Mouse (Mus musculus): ENCODE results near the gene Arl4d. TPM values are rescaled to one million over a fixed set of nuclear protein-coding genes. Genes with fewer than 3 reads are reported as not detected.
"Not testable (repeated sequence)": the region's sequence is repeated elsewhere in the genome, so short reads cannot be mapped to it uniquely, and the experiment has no call there.

Gene Arl4d
- polyA plus RNA-seq, 1 experiment from 2014 or later = 29.5 TPM

GRCm38 (mm10) chr11:101626995-101627856 lies 38.1 kb upstream of the Arl4d start, which contains the start of gene Rdm1:
Rdm1 (plus strand) TSS chr11:101627195.
- Histone ChIP-seq H3K27ac (ENCODE audit: low read depth, low read length) (peak within 1 kb of the TSS; percentile 92), H3K9ac (ENCODE audit: low read length) (peak within 1 kb of the TSS; percentile 64), H3K27me3 (ENCODE audit: control insufficient read depth, insufficient read depth, low read length) (no peaks in the 10 kb centered on the region), H3K4me3 (ENCODE audit: low read depth, low read length) (peak within 1 kb of the TSS; percentile 48), H3K36me3 (ENCODE audit: control insufficient read depth, insufficient read depth, low read length) (no peaks in the 10 kb centered on the region), H3K4me1 (ENCODE audit: control insufficient read depth, insufficient read depth, low read length) (no peaks in the 10 kb centered on the region), H3K9me3 (ENCODE audit: control insufficient read depth, low read length) (no peaks in the 10 kb centered on the region), H3K4me2 (ENCODE audit: low read depth) (peak within 1 kb of the TSS; percentile 65)
- DNase-seq (ENCODE audit: low spot score) (peak; percentile 91), ATAC-seq (ENCODE audit: insufficient read depth, low FRiP score, low TSS enrichment) (peak; percentile 91)
- under 1% methylated on average over 32 of the region's 34 CpGs for WGBS

DNA sequence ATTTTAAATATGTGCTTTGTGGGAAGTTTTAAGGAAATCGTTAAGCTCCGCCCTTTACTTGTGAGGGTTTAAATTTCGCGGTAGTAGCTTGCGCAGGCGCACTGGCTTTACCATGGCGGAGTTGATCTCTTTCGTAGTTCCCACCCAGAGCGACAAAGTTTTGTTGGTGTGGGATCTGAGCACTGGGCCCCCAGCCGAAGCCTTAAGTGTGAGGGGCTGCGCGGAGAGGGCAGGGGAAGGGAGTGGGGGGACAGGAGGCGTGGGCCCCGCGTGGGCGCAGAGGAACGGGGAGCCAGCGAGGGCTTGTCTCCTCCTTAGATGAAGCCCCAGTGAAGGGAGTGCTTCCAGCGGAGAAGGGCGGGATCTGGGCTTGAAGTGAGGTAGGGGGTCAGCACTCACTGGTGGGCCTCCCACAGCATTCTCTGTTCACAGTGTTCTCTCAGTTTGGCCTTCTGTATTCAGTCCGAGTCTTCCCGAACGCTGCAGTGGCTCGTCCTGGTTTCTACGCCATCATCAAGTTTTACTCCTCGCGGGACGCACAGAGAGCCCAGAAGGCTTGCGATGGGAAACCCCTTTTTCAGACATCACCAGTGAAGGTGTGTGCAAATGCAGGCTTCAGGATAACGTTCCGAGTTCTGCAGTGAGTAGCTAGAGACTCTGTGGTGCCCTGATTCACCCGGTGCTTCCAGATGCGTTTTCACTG lies 37.3 kb upstream of the Arl4d start:
- Histone ChIP-seq H3K4me3 (ENCODE audit: low read depth, low read length) (peak overlapping the region; percentile 48), H3K9ac (ENCODE audit: low read length) (peak overlapping the region; percentile 64), H3K27me3 (ENCODE audit: control insufficient read depth, insufficient read depth, low read length) (no peaks in the 10 kb centered on the region), H3K36me3 (ENCODE audit: control insufficient read depth, insufficient read depth, low read length) (no peaks in the 10 kb centered on the region), H3K27ac (ENCODE audit: low read depth, low read length) (peak overlapping the region; percentile 91), H3K9me3 (ENCODE audit: control insufficient read depth, low read length) (no peaks in the 10 kb centered on the region), H3K4me2 (ENCODE audit: low read depth) (peak overlapping the region; percentile 65), H3K4me1 (ENCODE audit: control insufficient read depth, insufficient read depth, low read length) (no peaks in the 10 kb centered on the region)
- ATAC-seq (ENCODE audit: insufficient read depth, low FRiP score, low TSS enrichment) (peak; percentile 27), DNase-seq (ENCODE audit: low spot score) (peak; percentile 90)
- WGBS = under 1% methylated on average over 33 of the region's 33 CpGs

GRCm38 (mm10) chr11:101628733-101629417 lies 36.5 kb upstream of the Arl4d start:
- not testable (repeated sequence) for ATAC-seq (ENCODE audit: insufficient read depth, low FRiP score, low TSS enrichment); H3K4me1 ChIP-seq (ENCODE audit: control insufficient read depth, insufficient read depth, low read length); DNase-seq (ENCODE audit: low spot score); H3K9me3 ChIP-seq (ENCODE audit: control insufficient read depth, low read length); H3K27me3 ChIP-seq (ENCODE audit: control insufficient read depth, insufficient read depth, low read length); H3K27ac ChIP-seq (ENCODE audit: low read depth, low read length); H3K36me3 ChIP-seq (ENCODE audit: control insufficient read depth, insufficient read depth, low read length); H3K9ac ChIP-seq (ENCODE audit: low read length)
- Histone ChIP-seq H3K4me3 (ENCODE audit: low read depth, low read length) (peak overlapping the region; percentile 48; the same call in 1 of the 2 replicates), H3K4me2 (ENCODE audit: low read depth) (peak overlapping the region; percentile 65)
- WGBS = 75% methylated on average over 4 of the region's 5 CpGs

DNA sequence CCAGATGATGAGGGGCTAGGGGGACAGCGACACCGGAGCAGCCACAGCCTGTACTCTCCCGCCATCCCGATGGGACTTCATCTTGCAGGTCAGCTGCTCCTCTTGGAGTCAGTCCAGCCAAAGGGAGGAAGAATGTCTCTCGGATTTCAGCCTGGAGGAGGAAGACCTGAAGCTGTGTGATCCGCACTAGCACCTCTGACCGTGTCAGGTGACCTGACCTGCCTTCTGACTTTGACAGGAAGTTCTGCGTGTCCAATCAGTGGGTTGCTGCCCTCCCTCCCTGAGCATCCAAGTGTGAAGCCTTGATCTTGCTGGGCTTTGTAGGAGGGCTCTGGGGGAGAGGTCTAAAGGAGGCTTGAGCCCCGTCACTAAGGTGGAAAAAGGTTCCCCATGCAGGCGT lies 29.7 kb upstream of the Arl4d start:
- H3K4me3 ChIP-seq (ENCODE audit: low read depth, low read length) = no peak overlapping the region
- H3K9ac ChIP-seq (ENCODE audit: low read length) = no peak overlapping the region
- no peak overlapping the region for H3K4me2 ChIP-seq (ENCODE audit: low read depth)
- no peaks in the 10 kb centered on the region for H3K27me3 ChIP-seq (ENCODE audit: control insufficient read depth, insufficient read depth, low read length)
- no peak for ATAC-seq (ENCODE audit: insufficient read depth, low FRiP score, low TSS enrichment)
- no peak for DNase-seq (ENCODE audit: low spot score)
- 77% methylated on average over 10 of the region's 10 CpGs for whole genome bisulfite sequencing
- H3K36me3 ChIP-seq (ENCODE audit: control insufficient read depth, insufficient read depth, low read length) = no peaks in the 10 kb centered on the region
- no peak overlapping the region for H3K27ac ChIP-seq (ENCODE audit: low read depth, low read length)
- no peaks in the 10 kb centered on the region for H3K4me1 ChIP-seq (ENCODE audit: control insufficient read depth, insufficient read depth, low read length)
- no peaks in the 10 kb centered on the region for H3K9me3 ChIP-seq (ENCODE audit: control insufficient read depth, low read length)

- ATAC-seq (ENCODE audit: insufficient read depth, low FRiP score, low TSS enrichment) = no peak
- Histone ChIP-seq H3K27ac (ENCODE audit: low read depth, low read length) (no peak overlapping the region), H3K9ac (ENCODE audit: low read length) (no peak overlapping the region), H3K36me3 (ENCODE audit: control insufficient read depth, insufficient read depth, low read length) (no peaks in the 10 kb centered on the region), H3K4me3 (ENCODE audit: low read depth, low read length) (no peak overlapping the region), H3K27me3 (ENCODE audit: control insufficient read depth, insufficient read depth, low read length) (no peaks in the 10 kb centered on the region), H3K4me1 (ENCODE audit: control insufficient read depth, insufficient read depth, low read length) (no peaks in the 10 kb centered on the region), H3K4me2 (ENCODE audit: low read depth) (no peak overlapping the region), H3K9me3 (ENCODE audit: control insufficient read depth, low read length) (no peaks in the 10 kb centered on the region)
- 92% methylated on average over 4 of the region's 4 CpGs for WGBS
- no peak for DNase-seq (ENCODE audit: low spot score)
Observed at GRCm38 (mm10) chr11:101639761-101640160, 25.6 kb upstream of the Arl4d start.

GRCm38 (mm10) chr11:101640857-101641709 lies 24.3 kb upstream of the Arl4d start:
- H3K36me3 ChIP-seq (ENCODE audit: control insufficient read depth, insufficient read depth, low read length); H3K27me3 ChIP-seq (ENCODE audit: control insufficient read depth, insufficient read depth, low read length); H3K4me1 ChIP-seq (ENCODE audit: control insufficient read depth, insufficient read depth, low read length); H3K9me3 ChIP-seq (ENCODE audit: control insufficient read depth, low read length): not testable (repeated sequence)
- ATAC-seq (ENCODE audit: insufficient read depth, low FRiP score, low TSS enrichment) = peak; percentile 64
- DNase-seq (ENCODE audit: low spot score) = peak; percentile 82
- 0 out of 2 replicates have a peak overlapping the region, but pooled peaks have one; percentile 60 for H3K27ac ChIP-seq (ENCODE audit: low read depth, low read length)
- H3K4me2 ChIP-seq (ENCODE audit: low read depth) = peak overlapping the region; percentile 34
- H3K4me3 ChIP-seq (ENCODE audit: low read depth, low read length) = peak overlapping the region; percentile 15; the same call in 1 of the 2 replicates
- H3K9ac ChIP-seq (ENCODE audit: low read length) = peak overlapping the region; percentile 49; the same call in 1 of the 2 replicates
- 8% methylated on average over 40 of the region's 53 CpGs for WGBS

DNA sequence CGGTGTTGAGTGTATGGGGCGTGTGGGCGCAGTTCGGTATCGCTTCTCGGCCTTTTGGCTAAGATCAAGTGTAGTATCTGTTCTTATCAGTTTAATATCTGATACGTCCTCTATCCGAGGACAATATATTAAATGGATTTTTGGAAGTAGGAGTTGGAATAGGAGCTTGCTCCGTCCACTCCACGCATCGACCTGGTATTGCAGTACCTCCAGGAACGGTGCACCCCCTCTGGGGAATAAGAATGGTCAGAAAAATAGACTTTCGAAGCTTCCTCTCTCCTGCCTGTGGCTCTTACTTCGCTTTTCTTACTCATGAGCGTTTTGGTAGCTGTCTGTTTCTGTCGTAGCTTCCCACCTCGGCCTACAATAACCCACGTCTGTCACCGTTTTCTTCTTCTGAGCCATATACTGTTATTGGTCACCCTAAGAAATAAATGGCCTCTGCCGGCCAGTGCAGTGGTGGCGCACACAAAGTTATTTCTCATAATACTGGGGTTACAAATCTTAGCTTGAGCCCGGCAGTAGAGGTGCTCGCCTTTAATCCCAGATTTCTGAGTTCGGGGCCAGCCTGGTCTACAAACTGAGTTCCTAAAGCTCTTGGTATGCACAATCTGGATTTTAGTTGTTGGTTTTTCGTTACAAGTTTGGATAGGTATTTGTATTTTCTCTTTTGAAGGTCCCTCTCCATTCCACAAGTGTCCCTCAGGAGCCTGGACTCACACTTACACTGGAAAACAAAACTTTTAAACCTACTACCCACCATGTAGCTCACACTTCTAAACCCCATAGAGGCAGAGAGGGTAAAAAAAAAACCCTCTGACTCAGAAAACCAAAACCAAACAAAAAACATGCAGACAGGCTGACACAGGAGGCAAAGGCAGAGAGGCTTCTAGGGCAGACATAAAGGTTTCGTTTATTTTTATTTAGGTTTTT lies 23.4 kb upstream of the Arl4d start:
- not testable (repeated sequence) for H3K4me1 ChIP-seq (ENCODE audit: control insufficient read depth, insufficient read depth, low read length); H3K27ac ChIP-seq (ENCODE audit: low read depth, low read length); H3K27me3 ChIP-seq (ENCODE audit: control insufficient read depth, insufficient read depth, low read length); H3K4me2 ChIP-seq (ENCODE audit: low read depth); H3K4me3 ChIP-seq (ENCODE audit: low read depth, low read length); H3K9me3 ChIP-seq (ENCODE audit: control insufficient read depth, low read length); H3K36me3 ChIP-seq (ENCODE audit: control insufficient read depth, insufficient read depth, low read length)
- peak; percentile 72 for DNase-seq (ENCODE audit: low spot score)
- ATAC-seq (ENCODE audit: insufficient read depth, low FRiP score, low TSS enrichment) = peak; percentile 79
- 8% methylated on average over 13 of the region's 26 CpGs for WGBS
- H3K9ac ChIP-seq (ENCODE audit: low read length) = peak overlapping the region; percentile 49; the same call in 1 of the 2 replicates
